Comparison of ENCODE assay signal across 15 mouse cellular contexts in the genomic region with DNA sequence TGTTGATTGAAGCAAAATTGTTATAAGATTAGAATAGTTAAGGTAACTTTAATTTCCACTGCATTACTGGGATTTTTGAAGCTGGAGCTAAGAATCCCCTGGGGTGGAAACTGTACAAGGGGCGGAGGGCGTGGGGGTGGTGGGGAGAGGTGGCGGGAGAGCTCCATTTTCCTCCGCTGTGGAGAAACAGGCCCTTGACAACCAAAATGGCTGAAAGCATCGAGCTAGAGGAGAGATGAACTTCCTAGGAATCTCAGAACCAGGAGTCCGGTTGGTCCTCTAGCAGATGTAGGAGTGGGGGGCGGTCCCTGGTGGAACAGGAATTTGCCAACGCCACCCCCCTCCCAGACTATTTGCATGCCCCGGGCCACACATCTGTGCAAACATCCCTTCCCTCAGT. TPM values are rescaled to one million over a fixed set of nuclear protein-coding genes. Genes with fewer than 3 reads are reported as not detected.
"Had no signal": no experiment of that assay in that cellular context is flagged by ENCODE, and none has a peak within 500 bp of the region (broad histone marks: within the 10 kb centered on the region; RNA-seq: fewer than 3 reads in every experiment).

No protein-coding gene starts in this region.

- H3K4me3 ChIP-seq: midbrain, embryonic 10.5 days; midbrain, embryonic 15.5 days; neural tube, embryonic 13.5 days; stomach, embryonic 15.5 days had no signal

- H3K9me3 ChIP-seq: midbrain, embryonic 10.5 days; midbrain, embryonic 15.5 days; neural tube, embryonic 13.5 days; stomach, embryonic 15.5 days had no signal

- DNase-seq: kidney, adult 18-20 months; kidney, postnatal 10 days; kidney, postnatal 4 days; left cerebral cortex, postnatal 4 days; lung, adult 18-20 months; lung, postnatal 4 days; spleen, adult 18-20 months; thymus, adult 2 months; thymus, postnatal 25 days had no signal

- H3K9ac ChIP-seq: liver, embryonic 14.5 days; midbrain, embryonic 15.5 days; neural tube, embryonic 13.5 days; stomach, embryonic 15.5 days had no signal

- ATAC-seq: midbrain, embryonic 15.5 days had no signal

- H3K36me3 ChIP-seq: midbrain, embryonic 10.5 days; midbrain, embryonic 15.5 days; neural tube, embryonic 13.5 days; stomach, embryonic 15.5 days had no signal

- H3K4me2 ChIP-seq: midbrain, embryonic 15.5 days; neural tube, embryonic 13.5 days; stomach, embryonic 15.5 days had no signal

- H3K27ac ChIP-seq: liver, embryonic 14.5 days; midbrain, embryonic 15.5 days; neural tube, embryonic 13.5 days; stomach, embryonic 15.5 days had no signal

RNA-seq across cellular contexts. Expression of gene Col8a2, which starts 4.9 kb away (rescaled TPM):
- total RNA-seq: megakaryocyte, adult 5-6 weeks had no signal
